Mouse (Mus musculus): Measurements from ENCODE around the gene Olfml2b. TPM values are rescaled to one million over a fixed set of nuclear protein-coding genes. Genes with fewer than 3 reads are reported as not detected.

The Olfml2b gene
- polyA plus RNA-seq, 1 experiment from 2014 or later = 13.1 TPM

- H3K27ac ChIP-seq (ENCODE audit: low read length) = no peak overlapping the region
- WGBS = 92% methylated on average over 8 of the region's 8 CpGs
- no peak overlapping the region for H3K4me3 ChIP-seq (ENCODE audit: low read length)
- no peak overlapping the region for H3K9ac ChIP-seq (replicated peaks; ENCODE audit: low read length)
- no peaks in the 10 kb centered on the region for H3K27me3 ChIP-seq (ENCODE audit: insufficient read depth, low read length)
- no peaks in the 10 kb centered on the region for H3K36me3 ChIP-seq (ENCODE audit: insufficient read depth, low read length)
- ATAC-seq (ENCODE audit: low FRiP score, low TSS enrichment) = no peak
- H3K9me3 ChIP-seq (ENCODE audit: low read length) = no peaks in the 10 kb centered on the region
- H3K4me1 ChIP-seq (ENCODE audit: insufficient read depth, low read length) = no peaks in the 10 kb centered on the region
- no peak overlapping the region for H3K4me2 ChIP-seq (replicated peaks; ENCODE audit: low read depth, low read length)
Observed at GRCm38 (mm10) chr1:170689773-170690172, 45.4 kb downstream of the Olfml2b start.

GRCm38 (mm10) chr1:170691301-170691700 lies 47.0 kb downstream of the Olfml2b start:
- 83% methylated on average over 5 of the region's 5 CpGs for WGBS
- H3K4me3 ChIP-seq (ENCODE audit: low read length) = no peak overlapping the region
- no peaks in the 10 kb centered on the region; the same call in 1 of the 2 replicates for H3K4me1 ChIP-seq (ENCODE audit: insufficient read depth, low read length)
- no peak overlapping the region for H3K27ac ChIP-seq (ENCODE audit: low read length)
- H3K36me3 ChIP-seq (ENCODE audit: insufficient read depth, low read length) = no peaks in the 10 kb centered on the region
- H3K4me2 ChIP-seq (replicated peaks; ENCODE audit: low read depth, low read length) = no peak overlapping the region
- no peak for ATAC-seq (ENCODE audit: low FRiP score, low TSS enrichment)
- no peaks in the 10 kb centered on the region for H3K9me3 ChIP-seq (ENCODE audit: low read length)
- no peak overlapping the region for H3K9ac ChIP-seq (replicated peaks; ENCODE audit: low read length)
- H3K27me3 ChIP-seq (ENCODE audit: insufficient read depth, low read length) = no peaks in the 10 kb centered on the region

- WGBS = 54% methylated on average over 5 of the region's 5 CpGs
- Histone ChIP-seq H3K36me3 (ENCODE audit: insufficient read depth, low read length) (no peaks in the 10 kb centered on the region), H3K4me2 (replicated peaks; ENCODE audit: low read depth, low read length) (no peak overlapping the region), H3K9me3 (ENCODE audit: low read length) (no peaks in the 10 kb centered on the region), H3K9ac (replicated peaks; ENCODE audit: low read length) (no peak overlapping the region), H3K4me1 (ENCODE audit: insufficient read depth, low read length) (no peaks in the 10 kb centered on the region; the same call in 1 of the 2 replicates), H3K27me3 (ENCODE audit: insufficient read depth, low read length) (no peaks in the 10 kb centered on the region), H3K27ac (ENCODE audit: low read length) (no peak overlapping the region), H3K4me3 (ENCODE audit: low read length) (no peak overlapping the region)
- ATAC-seq (ENCODE audit: low FRiP score, low TSS enrichment) = no peak
Observed at GRCm38 (mm10) chr1:170694821-170695291, 50.5 kb downstream of the Olfml2b start.

GRCm38 (mm10) chr1:170695326-170695725 lies 51.0 kb downstream of the Olfml2b start:
- no peaks in the 10 kb centered on the region; the same call in 1 of the 2 replicates for H3K4me1 ChIP-seq (ENCODE audit: insufficient read depth, low read length)
- WGBS = 63% methylated on average over 6 of the region's 6 CpGs
- no peak overlapping the region for H3K9ac ChIP-seq (replicated peaks; ENCODE audit: low read length)
- no peak overlapping the region for H3K27ac ChIP-seq (ENCODE audit: low read length)
- no peaks in the 10 kb centered on the region for H3K36me3 ChIP-seq (ENCODE audit: insufficient read depth, low read length)
- H3K4me3 ChIP-seq (ENCODE audit: low read length) = no peak overlapping the region
- no peak for ATAC-seq (ENCODE audit: low FRiP score, low TSS enrichment)
- H3K27me3 ChIP-seq (ENCODE audit: insufficient read depth, low read length) = no peaks in the 10 kb centered on the region
- H3K9me3 ChIP-seq (ENCODE audit: low read length) = no peaks in the 10 kb centered on the region
- H3K4me2 ChIP-seq (replicated peaks; ENCODE audit: low read depth, low read length) = no peak overlapping the region

GRCm38 (mm10) chr1:170696996-170697395 lies 52.7 kb downstream of the Olfml2b start:
- Histone ChIP-seq H3K4me3 (ENCODE audit: low read length) (no peak overlapping the region), H3K4me2 (replicated peaks; ENCODE audit: low read depth, low read length) (no peak overlapping the region), H3K36me3 (ENCODE audit: insufficient read depth, low read length) (no peaks in the 10 kb centered on the region), H3K9me3 (ENCODE audit: low read length) (no peaks in the 10 kb centered on the region), H3K27ac (ENCODE audit: low read length) (no peak overlapping the region), H3K4me1 (ENCODE audit: insufficient read depth, low read length) (no peaks in the 10 kb centered on the region; the same call in 1 of the 2 replicates), H3K27me3 (ENCODE audit: insufficient read depth, low read length) (no peaks in the 10 kb centered on the region), H3K9ac (replicated peaks; ENCODE audit: low read length) (no peak overlapping the region)
- no peak for ATAC-seq (ENCODE audit: low FRiP score, low TSS enrichment)
- WGBS = 96% methylated on average over 8 of the region's 8 CpGs

- Histone ChIP-seq H3K9ac (replicated peaks; ENCODE audit: low read length) (no peak overlapping the region), H3K27me3 (ENCODE audit: insufficient read depth, low read length) (no peaks in the 10 kb centered on the region), H3K4me1 (ENCODE audit: insufficient read depth, low read length) (no peaks in the 10 kb centered on the region; the same call in 1 of the 2 replicates), H3K4me2 (replicated peaks; ENCODE audit: low read depth, low read length) (no peak overlapping the region), H3K27ac (ENCODE audit: low read length) (no peak overlapping the region), H3K9me3 (ENCODE audit: low read length) (no peaks in the 10 kb centered on the region), H3K36me3 (ENCODE audit: insufficient read depth, low read length) (no peaks in the 10 kb centered on the region), H3K4me3 (ENCODE audit: low read length) (no peak overlapping the region)
- peak; percentile 69; the same call in 1 of the 2 replicates for ATAC-seq (ENCODE audit: low FRiP score, low TSS enrichment)
- WGBS = 43% methylated on average over 7 of the region's 7 CpGs
Observed at GRCm38 (mm10) chr1:170697771-170698356, 53.5 kb downstream of the Olfml2b start.

GRCm38 (mm10) chr1:170698771-170699170 lies 54.4 kb downstream of the Olfml2b start:
- Histone ChIP-seq H3K4me2 (replicated peaks; ENCODE audit: low read depth, low read length) (no peak overlapping the region), H3K9me3 (ENCODE audit: low read length) (no peaks in the 10 kb centered on the region), H3K4me1 (ENCODE audit: insufficient read depth, low read length) (no peaks in the 10 kb centered on the region; the same call in 1 of the 2 replicates), H3K27ac (ENCODE audit: low read length) (no peak overlapping the region), H3K27me3 (ENCODE audit: insufficient read depth, low read length) (no peaks in the 10 kb centered on the region), H3K4me3 (ENCODE audit: low read length) (no peak overlapping the region), H3K36me3 (ENCODE audit: insufficient read depth, low read length) (no peaks in the 10 kb centered on the region), H3K9ac (replicated peaks; ENCODE audit: low read length) (no peak overlapping the region)
- no peak for ATAC-seq (ENCODE audit: low FRiP score, low TSS enrichment)
- 82% methylated on average over 3 of the region's 3 CpGs for WGBS

- Histone ChIP-seq H3K4me3 (ENCODE audit: low read length) (no peak overlapping the region), H3K36me3 (ENCODE audit: insufficient read depth, low read length) (no peaks in the 10 kb centered on the region), H3K4me1 (ENCODE audit: insufficient read depth, low read length) (no peaks in the 10 kb centered on the region; the same call in 1 of the 2 replicates), H3K9ac (replicated peaks; ENCODE audit: low read length) (no peak overlapping the region), H3K9me3 (ENCODE audit: low read length) (no peaks in the 10 kb centered on the region), H3K27ac (ENCODE audit: low read length) (no peak overlapping the region), H3K27me3 (ENCODE audit: insufficient read depth, low read length) (no peaks in the 10 kb centered on the region), H3K4me2 (replicated peaks; ENCODE audit: low read depth, low read length) (no peak overlapping the region)
- ATAC-seq (ENCODE audit: low FRiP score, low TSS enrichment) = no peak
- WGBS = 83% methylated on average over 9 of the region's 9 CpGs
Observed at GRCm38 (mm10) chr1:170699553-170699952, 55.2 kb downstream of the Olfml2b start.

GRCm38 (mm10) chr1:170700496-170701027 lies 56.2 kb downstream of the Olfml2b start:
- Histone ChIP-seq H3K4me1 (ENCODE audit: insufficient read depth, low read length) (no peaks in the 10 kb centered on the region), H3K9me3 (ENCODE audit: low read length) (no peaks in the 10 kb centered on the region), H3K36me3 (ENCODE audit: insufficient read depth, low read length) (no peaks in the 10 kb centered on the region), H3K4me2 (replicated peaks; ENCODE audit: low read depth, low read length) (no peak overlapping the region), H3K27ac (ENCODE audit: low read length) (no peak overlapping the region), H3K9ac (replicated peaks; ENCODE audit: low read length) (no peak overlapping the region), H3K27me3 (ENCODE audit: insufficient read depth, low read length) (no peaks in the 10 kb centered on the region), H3K4me3 (ENCODE audit: low read length) (no peak overlapping the region)
- WGBS = 90% methylated on average over 3 of the region's 3 CpGs
- no peak for ATAC-seq (ENCODE audit: low FRiP score, low TSS enrichment)

- WGBS = 67% methylated on average over 3 of the region's 3 CpGs
- Histone ChIP-seq H3K27ac (ENCODE audit: low read length) (no peak overlapping the region), H3K36me3 (ENCODE audit: insufficient read depth, low read length) (no peaks in the 10 kb centered on the region), H3K9me3 (ENCODE audit: low read length) (no peaks in the 10 kb centered on the region), H3K4me2 (replicated peaks; ENCODE audit: low read depth, low read length) (no peak overlapping the region), H3K4me3 (ENCODE audit: low read length) (no peak overlapping the region), H3K4me1 (ENCODE audit: insufficient read depth, low read length) (no peaks in the 10 kb centered on the region), H3K27me3 (ENCODE audit: insufficient read depth, low read length) (no peaks in the 10 kb centered on the region), H3K9ac (replicated peaks; ENCODE audit: low read length) (no peak overlapping the region)
- ATAC-seq (ENCODE audit: low FRiP score, low TSS enrichment) = no peak
Observed at GRCm38 (mm10) chr1:170701178-170701577, 56.8 kb downstream of the Olfml2b start.
